Mouse (Mus musculus): ENCODE results near the gene Sec24c. TPM values are rescaled to one million over a fixed set of nuclear protein-coding genes. Genes with fewer than 3 reads are reported as not detected.
A peak's percentile ranks its signal among the peaks of the same experiment; 100 is the strongest.

Gene Sec24c
- total RNA-seq, 1 experiment: 104 TPM

- H3K9me3 ChIP-seq (ENCODE audit: control insufficient read depth, insufficient read depth, low read depth, low read length): no peaks in the 10 kb centered on the region
- in situ Hi-C loops (cut with MboI; ENCODE audit: low sequenced_read_pairs in 2 of 2, unreplicated experiment in 2 of 2): loop anchor here in 1 of 2 experiments (5.0 kb wide), 1 partner anchor 37 kb away; no protein-coding TSS in a partner anchor
- peak; percentile 63 for DNase-seq (ENCODE audit: low read depth, low spot score)
Observed at GRCm38 (mm10) chr14:20639918-20640619, 34.0 kb upstream of the Sec24c start.

GRCm38 (mm10) chr14:20640644-20641437 is 33.3 kb upstream of the Sec24c start, which contains the start of gene Usp54:
Gene Usp54, minus strand, starts transcription at chr14:20641063.
- peak; percentile 98 for DNase-seq (ENCODE audit: low read depth, low spot score)
- Histone ChIP-seq H3K36me3 (ENCODE audit: control insufficient read depth, insufficient read depth, low read length, poor library complexity, severe bottlenecking) (no peaks in the 10 kb centered on the region), H3K9me3 (ENCODE audit: control insufficient read depth, insufficient read depth, low read depth, low read length) (no peaks in the 10 kb centered on the region), H3K27ac (ENCODE audit: insufficient read depth, low read depth, low read length, poor library complexity, severe bottlenecking) (peak within 1 kb of the TSS; percentile 84), H3K4me3 (ENCODE audit: insufficient read depth in 1 of 2, low read depth in 1 of 2, low read length in 2 of 2, poor library complexity in 1 of 2, severe bottlenecking in 1 of 2) (peak within 1 kb of the TSS; percentile 75 to 98), H3K4me1 (ENCODE audit: control insufficient read depth in 2 of 2, insufficient read depth in 2 of 2, low read length in 2 of 2, poor library complexity in 1 of 2) (peaks cover 0 to 2% of the 10 kb centered on the region in 2 experiments; a peak in 1 of 4 replicates), H3K9ac (ENCODE audit: insufficient read depth, low read depth, low read length, poor library complexity, severe bottlenecking) (peak within 1 kb of the TSS; percentile 96)
- in situ Hi-C loops (cut with MboI; ENCODE audit: low sequenced_read_pairs in 2 of 2, unreplicated experiment in 2 of 2): loop anchor here in 1 of 2 experiments (5.0 kb wide), 1 partner anchor 36 kb away; no protein-coding TSS in a partner anchor
- TF ChIP-seq ZC3H11A (IDR thresholded peaks at IDR 0.05; ENCODE audit: borderline replicate concordance, low read depth, low read length): no peak
- no peak for TF ChIP-seq HCFC1 (IDR thresholded peaks at IDR 0.05; ENCODE audit: borderline replicate concordance, insufficient read depth, low read length)
- peak; percentile 98 for TF ChIP-seq CHD2 (IDR thresholded peaks at IDR 0.05; ENCODE audit: low read depth, low read length)

More at GRCm38 (mm10) chr14:20639918-20640619, 34.0 kb upstream of the Sec24c start:
- Histone ChIP-seq H3K9ac (ENCODE audit: insufficient read depth, low read depth, low read length, poor library complexity, severe bottlenecking) (peak overlapping the region; percentile 86), H3K27ac (ENCODE audit: insufficient read depth, low read depth, low read length, poor library complexity, severe bottlenecking) (peak overlapping the region; percentile 84), H3K4me3 (ENCODE audit: insufficient read depth in 1 of 2, low read depth in 1 of 2, low read length in 2 of 2, poor library complexity in 1 of 2, severe bottlenecking in 1 of 2) (peak overlapping the region; percentile 67 to 98), H3K36me3 (ENCODE audit: control insufficient read depth, insufficient read depth, low read length, poor library complexity, severe bottlenecking) (no peaks in the 10 kb centered on the region), H3K4me1 (ENCODE audit: control insufficient read depth in 2 of 2, insufficient read depth in 2 of 2, low read length in 2 of 2, poor library complexity in 1 of 2) (peaks cover 0 to 2% of the 10 kb centered on the region in 2 experiments; a peak in 1 of 4 replicates)
- TF ChIP-seq ZC3H11A (IDR thresholded peaks at IDR 0.05; ENCODE audit: borderline replicate concordance, low read depth, low read length) (no peak), MAFK (IDR thresholded peaks at IDR 0.05; ENCODE audit: insufficient read depth, low read depth, low read length) (no peak), HCFC1 (IDR thresholded peaks at IDR 0.05; ENCODE audit: borderline replicate concordance, insufficient read depth, low read length) (no peak), ZNF384 (IDR thresholded peaks at IDR 0.05; ENCODE audit: low read depth, low read length) (peak; percentile 61; the same call in 1 of the 2 replicates), CHD2 (IDR thresholded peaks at IDR 0.05; ENCODE audit: low read depth, low read length) (no peak)

- no peaks in the 10 kb centered on the region for H3K36me3 ChIP-seq (ENCODE audit: control insufficient read depth, insufficient read depth, low read length, poor library complexity, severe bottlenecking)
- no peak for DNase-seq (ENCODE audit: low read depth, low spot score)
- in situ Hi-C loops (cut with MboI; ENCODE audit: low sequenced_read_pairs in 2 of 2, unreplicated experiment in 2 of 2): loop anchor here in 1 of 2 experiments (5.0 kb wide), 1 partner anchor 36 kb away; no protein-coding TSS in a partner anchor
- peak overlapping the region; percentile 68 for H3K27ac ChIP-seq (ENCODE audit: insufficient read depth, low read depth, low read length, poor library complexity, severe bottlenecking)
- H3K9me3 ChIP-seq (ENCODE audit: control insufficient read depth, insufficient read depth, low read depth, low read length): no peaks in the 10 kb centered on the region
- H3K9ac ChIP-seq (ENCODE audit: insufficient read depth, low read depth, low read length, poor library complexity, severe bottlenecking): peak overlapping the region; percentile 96
- H3K4me3 ChIP-seq (ENCODE audit: insufficient read depth in 1 of 2, low read depth in 1 of 2, low read length in 2 of 2, poor library complexity in 1 of 2, severe bottlenecking in 1 of 2): peak overlapping the region; percentile 75 to 98
- peaks cover 0 to 2% of the 10 kb centered on the region in 2 experiments; a peak in 1 of 4 replicates for H3K4me1 ChIP-seq (ENCODE audit: control insufficient read depth in 2 of 2, insufficient read depth in 2 of 2, low read length in 2 of 2, poor library complexity in 1 of 2)
- no peak for TF ChIP-seq ZC3H11A (IDR thresholded peaks at IDR 0.05; ENCODE audit: borderline replicate concordance, low read depth, low read length)
- TF ChIP-seq ZNF384 (IDR thresholded peaks at IDR 0.05; ENCODE audit: low read depth, low read length): no peak
- no peak for TF ChIP-seq HCFC1 (IDR thresholded peaks at IDR 0.05; ENCODE audit: borderline replicate concordance, insufficient read depth, low read length)
- TF ChIP-seq MAFK (IDR thresholded peaks at IDR 0.05; ENCODE audit: insufficient read depth, low read depth, low read length): no peak
- TF ChIP-seq CHD2 (IDR thresholded peaks at IDR 0.05; ENCODE audit: low read depth, low read length): no peak
Observed at GRCm38 (mm10) chr14:20641438-20641875, 32.7 kb upstream of the Sec24c start.

- TF ChIP-seq HCFC1 (IDR thresholded peaks at IDR 0.05; ENCODE audit: borderline replicate concordance, insufficient read depth, low read length): no peak
- TF ChIP-seq CHD2 (IDR thresholded peaks at IDR 0.05; ENCODE audit: low read depth, low read length): no peak
- TF ChIP-seq ZC3H11A (IDR thresholded peaks at IDR 0.05; ENCODE audit: borderline replicate concordance, low read depth, low read length): no peak
- TF ChIP-seq MAFK (IDR thresholded peaks at IDR 0.05; ENCODE audit: insufficient read depth, low read depth, low read length): peak; percentile 32; the same call in 1 of the 2 replicates
- Histone ChIP-seq H3K9ac (ENCODE audit: insufficient read depth, low read depth, low read length, poor library complexity, severe bottlenecking) (no peak overlapping the region), H3K4me1 (ENCODE audit: control insufficient read depth in 2 of 2, insufficient read depth in 2 of 2, low read length in 2 of 2, poor library complexity in 1 of 2) (0 out of 4 replicates have a peak, but pooled peaks cover 0 to 2% of the 10 kb centered on the region in 2 experiments), H3K9me3 (ENCODE audit: control insufficient read depth, insufficient read depth, low read depth, low read length) (no peaks in the 10 kb centered on the region), H3K4me3 (ENCODE audit: insufficient read depth in 1 of 2, low read depth in 1 of 2, low read length in 2 of 2, poor library complexity in 1 of 2, severe bottlenecking in 1 of 2) (no peak overlapping the region), H3K27ac (ENCODE audit: insufficient read depth, low read depth, low read length, poor library complexity, severe bottlenecking) (no peak overlapping the region), H3K36me3 (ENCODE audit: control insufficient read depth, insufficient read depth, low read length, poor library complexity, severe bottlenecking) (no peaks in the 10 kb centered on the region; the same call in 1 of the 2 replicates)
- DNase-seq (ENCODE audit: low read depth, low spot score): no peak
- in situ Hi-C loops (cut with MboI; ENCODE audit: low sequenced_read_pairs in 2 of 2, unreplicated experiment in 2 of 2): no loop called here
Observed at GRCm38 (mm10) chr14:20645547-20645946, 28.6 kb upstream of the Sec24c start.
